Mouse (Mus musculus) midbrain, embryonic 14.5 days (tissue): ENCODE results near the gene Plxdc2. TPM values are rescaled to one million over a fixed set of nuclear protein-coding genes. Genes with fewer than 3 reads are reported as not detected.

Experiments used
- ATAC-seq: fragments of 200-750 bp; cut with Nextera tagmentation; 2 replicates; pipeline ENCODE4 v1.8.0; 2017; ENCODE audit warnings: moderate number of reproducible peaks, moderate library complexity; ENCODE audit not compliant: low FRiP score, low TSS enrichment
- DNase-seq: peaks from one replicate; pipeline ENCODE4 v3.0.0-alpha.2; 2015
- H3K27ac ChIP-seq: fragments of 300-500 bp; sonication (generic); replicated peaks from 2 replicates; pipeline ENCODE4 v1.5.1; 2014; ENCODE audit warnings: mild to moderate bottlenecking, low read depth, low read length, moderate library complexity
- H3K27me3 ChIP-seq: fragments of 300-500 bp; sonication (generic); 2 replicates; pipeline ENCODE4 v1.6.1; 2014; ENCODE audit warnings: low read length, control low read depth, mixed read lengths; ENCODE audit not compliant: control insufficient read depth, insufficient read depth
- H3K36me3 ChIP-seq: fragments of 300-500 bp; sonication (generic); 2 replicates; pipeline ENCODE4 v1.6.1; 2014; ENCODE audit warnings: low read length, control low read depth; ENCODE audit not compliant: control insufficient read depth, insufficient read depth
- H3K4me1 ChIP-seq: fragments of 300-500 bp; sonication (generic); 2 replicates; pipeline ENCODE4 v1.6.1; 2014; ENCODE audit warnings: mild to moderate bottlenecking, antibody characterized with exemption, low read length, control low read depth; ENCODE audit not compliant: control insufficient read depth, insufficient read depth
- H3K4me2 ChIP-seq: fragments of 300-500 bp; sonication (generic); 2 replicates; pipeline ENCODE4 v1.6.1; 2014; ENCODE audit warnings: mild to moderate bottlenecking, low read length, moderate library complexity
- H3K4me3 ChIP-seq: fragments of 300-500 bp; sonication (generic); replicated peaks from 2 replicates; pipeline ENCODE4 v1.5.1; 2014; ENCODE audit warnings: low read depth, low read length
- H3K9ac ChIP-seq: fragments of 300-500 bp; sonication (generic); replicated peaks from 2 replicates; pipeline ENCODE4 v1.6.1; 2014; ENCODE audit warnings: mild to moderate bottlenecking, low read length, moderate library complexity
- H3K9me3 ChIP-seq: fragments of 300-500 bp; sonication (generic); 2 replicates; pipeline ENCODE4 v1.6.1; 2016; ENCODE audit warnings: low read length, control low read depth, mixed read lengths; ENCODE audit not compliant: control insufficient read depth
- WGBS: fragments of 180-500 bp; shearing (Covaris S2); extraction: QIAGEN DNeasy Blood & Tissue Kit; methylation state at CpG from one replicate; pipeline ENCODE4 v1.1.7; 2014; 5-methylcytosine and 5-hydroxymethylcytosine counted together
- polyA plus RNA-seq: library from polyadenylated mRNA; unstranded; fragments of >200 nt; fragmentation: Nextera tagmentation; extraction: Ambion mirVana; gene quantifications from 2 replicates; pipeline ENCODE4 v1.2.1, GENCODE M21; 2014

The Plxdc2 gene
- polyA plus RNA-seq, 1 experiment from 2014 or later, result 21.5 TPM

DNA sequence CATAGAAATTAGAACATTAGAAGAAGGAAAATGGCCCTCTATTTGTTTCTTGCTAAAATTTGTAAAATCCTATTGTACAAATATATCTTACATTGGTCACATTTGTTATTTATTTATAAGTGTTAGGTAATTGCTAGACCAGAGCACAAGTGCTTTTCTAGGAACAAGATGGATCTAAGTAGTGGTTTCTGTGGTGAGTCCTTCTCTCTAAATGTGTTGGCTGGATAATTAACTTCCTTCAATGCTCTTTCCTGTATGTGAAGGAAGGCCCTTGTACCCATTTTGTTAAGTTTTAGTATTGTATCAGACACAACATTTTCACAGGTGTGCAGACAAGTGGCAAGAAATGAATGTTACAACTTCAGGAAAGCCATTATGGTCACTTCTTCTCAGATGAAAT, 30.6 kb downstream of the Plxdc2 start:
- no peaks in the 10 kb centered on the region for H3K36me3 ChIP-seq
- H3K9me3 ChIP-seq, result no peaks in the 10 kb centered on the region
- no peak overlapping the region for H3K27ac ChIP-seq
- H3K9ac ChIP-seq, result no peak overlapping the region
- no peaks in the 10 kb centered on the region for H3K27me3 ChIP-seq
- H3K4me1 ChIP-seq, result no peaks in the 10 kb centered on the region
- H3K4me3 ChIP-seq, result no peak overlapping the region
- no peak overlapping the region for H3K4me2 ChIP-seq
- DNase-seq (no peak), ATAC-seq (no peak)

DNA sequence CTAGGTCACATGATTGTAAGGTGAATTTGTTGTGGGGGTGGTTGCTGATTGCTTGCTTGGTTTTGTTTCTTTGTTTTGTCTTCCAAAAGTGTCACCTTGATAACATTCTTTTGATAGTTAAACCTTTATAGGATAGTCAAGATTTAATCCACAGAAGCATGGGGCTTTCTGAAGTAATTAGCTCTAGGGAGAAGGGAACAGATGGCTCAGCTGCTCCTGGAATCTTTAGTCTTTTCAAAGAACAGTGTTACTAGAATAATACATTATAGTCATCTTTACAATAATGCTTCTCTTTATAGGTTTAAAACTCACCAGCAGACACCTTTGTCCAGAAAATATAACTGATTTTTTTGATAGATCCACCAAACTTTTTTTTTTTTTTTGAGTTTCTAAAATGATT, 31.7 kb downstream of the Plxdc2 start:
- Histone ChIP-seq H3K4me1 (no peaks in the 10 kb centered on the region), H3K27me3 (no peaks in the 10 kb centered on the region), H3K27ac (no peak overlapping the region), H3K9ac (no peak overlapping the region), H3K4me2 (no peak overlapping the region), H3K4me3 (no peak overlapping the region), H3K36me3 (no peaks in the 10 kb centered on the region), H3K9me3 (no peaks in the 10 kb centered on the region)
- no peak for ATAC-seq
- no peak for DNase-seq

DNA sequence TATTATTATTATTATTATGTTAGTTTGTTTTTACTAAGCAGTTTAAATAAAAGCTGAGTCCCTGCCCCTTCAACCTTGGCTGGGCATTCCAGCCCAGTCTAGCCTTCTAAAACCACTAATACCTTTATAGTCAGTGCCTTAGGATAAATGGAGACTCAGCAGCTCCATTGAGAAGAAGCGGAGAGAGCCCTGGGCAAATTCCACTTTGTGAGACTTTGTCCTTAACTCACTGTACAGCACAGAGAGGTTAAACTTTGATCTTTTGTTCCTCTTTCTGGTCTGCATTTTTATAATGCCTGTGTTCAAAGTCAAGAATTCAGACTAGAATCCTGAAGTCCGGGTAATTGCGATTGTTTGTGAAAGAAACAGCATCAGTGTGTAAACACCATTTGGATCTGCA, 41.4 kb downstream of the Plxdc2 start:
- Histone ChIP-seq H3K27me3 (no peaks in the 10 kb centered on the region), H3K9ac (no peak overlapping the region), H3K36me3 (no peaks in the 10 kb centered on the region), H3K4me2 (no peak overlapping the region), H3K4me1 (no peaks in the 10 kb centered on the region), H3K9me3 (no peaks in the 10 kb centered on the region), H3K27ac (no peak overlapping the region), H3K4me3 (no peak overlapping the region)
- ATAC-seq (no peak), DNase-seq (no peak)
- WGBS, result 90% methylated on average over 3 of the region's 3 CpGs

DNA sequence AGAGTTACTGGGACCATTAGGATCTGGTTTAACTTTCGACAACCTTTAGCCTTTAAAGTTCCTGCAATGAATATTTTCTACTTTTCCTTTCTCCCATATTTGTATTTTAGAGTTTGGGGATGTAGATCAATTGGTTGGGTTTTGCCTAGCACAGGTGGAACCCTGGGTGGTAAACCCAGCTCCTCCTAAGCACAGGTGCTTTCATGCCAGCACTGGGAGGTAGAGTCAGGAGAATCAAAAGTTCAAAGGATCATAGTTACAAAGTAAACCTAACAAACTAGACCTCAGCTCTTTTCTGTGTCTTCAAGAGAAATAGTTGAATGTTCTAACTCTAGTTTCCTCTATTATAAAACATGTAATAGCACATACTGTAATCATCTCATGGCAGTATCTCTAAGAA, 41.9 kb downstream of the Plxdc2 start:
- DNase-seq (no peak), ATAC-seq (no peak)
- H3K4me1 ChIP-seq, result no peaks in the 10 kb centered on the region

GRCm38 (mm10) chr2:16398896-16399295, 42.8 kb downstream of the Plxdc2 start:
- H3K4me3 ChIP-seq, result no peak overlapping the region
- WGBS, result 74% methylated on average over 10 of the region's 10 CpGs
- H3K4me1 ChIP-seq, result no peaks in the 10 kb centered on the region
- ATAC-seq (no peak), DNase-seq (no peak)
- H3K27ac ChIP-seq, result no peak overlapping the region
- H3K36me3 ChIP-seq, result no peaks in the 10 kb centered on the region
- no peak overlapping the region for H3K9ac ChIP-seq
- H3K9me3 ChIP-seq, result no peaks in the 10 kb centered on the region
- no peaks in the 10 kb centered on the region for H3K27me3 ChIP-seq
- H3K4me2 ChIP-seq, result no peak overlapping the region

More for the DNA sequence above, 41.9 kb downstream of the Plxdc2 start:
- Histone ChIP-seq H3K4me2 (no peak overlapping the region), H3K9ac (no peak overlapping the region), H3K27ac (no peak overlapping the region), H3K36me3 (no peaks in the 10 kb centered on the region), H3K27me3 (no peaks in the 10 kb centered on the region), H3K4me3 (no peak overlapping the region), H3K9me3 (no peaks in the 10 kb centered on the region)
- 98% methylated on average over 1 of the region's 1 CpGs for WGBS

DNA sequence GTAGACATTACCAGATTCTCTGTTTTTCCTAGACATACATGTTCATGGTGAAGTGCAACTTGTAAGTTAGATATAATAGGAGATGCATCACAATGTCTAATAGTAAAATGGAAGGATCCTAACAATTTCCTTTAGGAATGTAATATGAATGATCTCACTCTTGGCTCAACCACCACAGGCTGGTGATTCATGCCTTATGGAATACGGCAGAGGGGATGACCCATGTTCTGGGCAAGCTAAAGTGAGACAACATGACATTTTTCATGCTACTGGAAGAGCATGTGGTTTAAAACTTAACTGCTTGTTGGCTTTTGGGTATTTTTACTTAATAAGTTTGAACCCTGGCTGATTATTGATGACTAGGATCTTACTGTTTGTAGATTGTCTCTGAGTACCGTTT, 50.4 kb downstream of the Plxdc2 start:
- H3K9me3 ChIP-seq, result no peaks in the 10 kb centered on the region
- H3K4me2 ChIP-seq, result no peak overlapping the region
- ATAC-seq (no peak), DNase-seq (no peak)
- 91% methylated on average over 2 of the region's 2 CpGs for WGBS
- no peaks in the 10 kb centered on the region for H3K27me3 ChIP-seq
- H3K27ac ChIP-seq, result no peak overlapping the region
- no peak overlapping the region for H3K4me3 ChIP-seq
- no peaks in the 10 kb centered on the region for H3K36me3 ChIP-seq
- H3K9ac ChIP-seq, result no peak overlapping the region
- H3K4me1 ChIP-seq, result no peaks in the 10 kb centered on the region

GRCm38 (mm10) chr2:16414340-16414976, 58.4 kb downstream of the Plxdc2 start:
- no peak for DNase-seq
- no peaks in the 10 kb centered on the region for H3K27me3 ChIP-seq
- H3K27ac ChIP-seq, result no peak overlapping the region
- no peak overlapping the region for H3K4me3 ChIP-seq
- no peaks in the 10 kb centered on the region for H3K36me3 ChIP-seq
- no peak overlapping the region for H3K4me2 ChIP-seq
- no peak overlapping the region for H3K9ac ChIP-seq
- no peak for ATAC-seq
- H3K4me1 ChIP-seq, result no peaks in the 10 kb centered on the region
- no peaks in the 10 kb centered on the region for H3K9me3 ChIP-seq
- 60% methylated on average over 3 of the region's 3 CpGs for WGBS

DNA sequence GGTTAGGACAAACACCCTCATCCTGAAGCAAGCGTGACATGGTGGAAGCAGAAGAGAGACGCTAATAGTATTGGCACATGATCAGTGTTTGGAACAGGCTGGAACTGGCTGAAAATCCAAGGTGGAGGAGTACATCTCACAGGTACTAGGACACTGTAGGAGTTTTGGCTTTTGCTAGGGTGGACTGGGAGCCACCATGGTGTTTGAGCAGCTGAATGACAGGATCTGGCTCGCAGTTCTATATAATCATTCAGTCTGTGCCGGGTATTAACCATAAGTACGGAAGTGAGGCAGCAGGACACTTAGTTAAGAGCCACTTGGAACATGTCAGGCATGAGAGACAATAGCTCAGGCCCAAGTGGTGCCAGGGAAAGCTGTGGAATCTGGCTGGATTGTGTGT, 82.9 kb downstream of the Plxdc2 start:
- Histone ChIP-seq H3K36me3 (no peaks in the 10 kb centered on the region), H3K4me3 (no peak overlapping the region), H3K27ac (no peak overlapping the region), H3K4me1 (no peaks in the 10 kb centered on the region), H3K9me3 (no peaks in the 10 kb centered on the region), H3K4me2 (no peak overlapping the region), H3K27me3 (no peaks in the 10 kb centered on the region), H3K9ac (no peak overlapping the region)
- WGBS, result 86% methylated on average over 5 of the region's 5 CpGs
- no peak for ATAC-seq
- DNase-seq, result no peak

GRCm38 (mm10) chr2:16442643-16443042, 86.5 kb downstream of the Plxdc2 start:
- Histone ChIP-seq H3K27ac (no peak overlapping the region), H3K27me3 (no peaks in the 10 kb centered on the region), H3K9ac (no peak overlapping the region), H3K4me2 (no peak overlapping the region), H3K36me3 (no peaks in the 10 kb centered on the region), H3K4me3 (no peak overlapping the region), H3K4me1 (no peaks in the 10 kb centered on the region), H3K9me3 (no peaks in the 10 kb centered on the region)
- WGBS, result 89% methylated on average over 2 of the region's 2 CpGs
- ATAC-seq (no peak), DNase-seq (no peak)
